Mouse (Mus musculus) leukemia stem cell, adult 10-12 weeks (primary cell): ENCODE results near the gene Ap4m1. TPM values are rescaled to one million over a fixed set of nuclear protein-coding genes. Genes with fewer than 3 reads are reported as not detected.

Experiments used
- polyA plus RNA-seq: library from polyadenylated mRNA; stranded (reverse); fragments of >175 nt; gene quantifications from 2 replicates; pipeline ENCODE4 v1.2.3, GENCODE M21; 2012; ENCODE audit warnings: low replicate concordance

Gene Ap4m1
- 6.8 and 39.7 TPM in 2 replicates for polyA plus RNA-seq

DNA sequence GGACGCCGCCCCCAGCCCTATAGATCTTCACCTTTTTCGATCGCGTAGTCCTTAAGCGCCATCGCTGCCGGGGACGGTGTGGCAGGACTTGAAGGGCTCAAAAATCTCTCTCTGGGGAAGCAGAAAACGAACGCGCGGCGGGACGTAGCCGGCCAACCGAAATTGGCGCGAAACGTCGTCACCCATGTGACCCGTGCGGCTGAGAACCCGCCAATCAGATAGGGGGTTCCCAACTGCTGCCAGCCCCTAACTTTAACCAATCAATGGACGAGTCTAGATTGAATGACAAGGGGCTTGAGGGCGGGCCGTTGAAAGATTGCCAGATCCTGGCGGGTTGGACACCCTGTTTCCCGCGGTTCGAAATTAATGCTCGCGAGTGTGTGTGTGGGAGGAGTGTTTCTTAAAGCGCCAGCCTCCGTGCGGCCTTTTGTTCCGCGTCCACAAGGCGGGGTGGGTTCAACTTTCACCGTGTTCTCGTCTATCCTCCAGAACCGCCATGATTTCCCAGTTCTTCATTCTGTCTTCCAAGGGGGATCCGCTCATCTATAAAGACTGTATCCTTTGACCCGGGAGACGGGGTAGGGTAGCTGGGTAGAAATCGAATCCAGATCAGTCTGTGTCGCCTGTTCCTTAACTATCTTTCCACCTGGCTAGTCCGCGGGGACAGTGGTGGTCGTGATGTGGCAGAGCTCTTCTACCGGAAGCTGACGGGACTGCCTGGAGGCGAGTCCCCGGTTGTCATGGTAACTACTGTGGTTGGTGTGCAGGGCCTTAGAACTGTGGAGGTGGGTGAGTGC, at the start of gene Ap4m1, which contains the start of gene Mcm7:
Gene Ap4m1, plus strand, starts transcription at position 308 of the 797 bp plus-strand sequence.
Gene Mcm7, minus strand, starts transcription at position 728 of the 797 bp plus-strand sequence.

DNA sequence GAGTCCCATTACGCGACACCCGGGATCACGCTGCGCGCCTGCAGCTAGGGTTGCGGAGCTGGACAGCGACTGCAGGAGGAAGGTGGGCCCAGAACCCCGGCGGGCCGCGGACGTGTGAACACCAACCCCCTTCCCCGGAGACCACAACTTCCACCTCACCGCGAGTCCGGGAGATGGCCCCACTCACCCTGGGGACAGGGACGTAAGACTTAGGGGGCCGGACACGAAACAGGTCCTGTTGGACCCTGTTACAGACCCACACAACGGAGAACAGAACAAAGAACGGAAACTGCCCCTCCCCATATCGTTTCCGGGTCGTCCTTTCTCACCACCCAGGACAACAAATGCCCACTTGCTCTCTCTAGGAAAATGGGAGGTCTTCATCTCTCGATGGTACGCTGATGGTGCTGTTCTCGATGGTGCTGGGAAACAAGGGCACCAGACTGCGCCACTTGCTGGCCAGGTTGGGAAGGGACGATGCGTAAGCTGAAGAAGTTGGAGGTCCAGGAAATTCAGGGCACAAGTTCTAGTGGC, 16.3 kb upstream of the Ap4m1 start, which contains the start of gene Zfp113:
Gene Zfp113, minus strand, starts transcription at position 302 of the 534 bp plus-strand sequence.

DNA sequence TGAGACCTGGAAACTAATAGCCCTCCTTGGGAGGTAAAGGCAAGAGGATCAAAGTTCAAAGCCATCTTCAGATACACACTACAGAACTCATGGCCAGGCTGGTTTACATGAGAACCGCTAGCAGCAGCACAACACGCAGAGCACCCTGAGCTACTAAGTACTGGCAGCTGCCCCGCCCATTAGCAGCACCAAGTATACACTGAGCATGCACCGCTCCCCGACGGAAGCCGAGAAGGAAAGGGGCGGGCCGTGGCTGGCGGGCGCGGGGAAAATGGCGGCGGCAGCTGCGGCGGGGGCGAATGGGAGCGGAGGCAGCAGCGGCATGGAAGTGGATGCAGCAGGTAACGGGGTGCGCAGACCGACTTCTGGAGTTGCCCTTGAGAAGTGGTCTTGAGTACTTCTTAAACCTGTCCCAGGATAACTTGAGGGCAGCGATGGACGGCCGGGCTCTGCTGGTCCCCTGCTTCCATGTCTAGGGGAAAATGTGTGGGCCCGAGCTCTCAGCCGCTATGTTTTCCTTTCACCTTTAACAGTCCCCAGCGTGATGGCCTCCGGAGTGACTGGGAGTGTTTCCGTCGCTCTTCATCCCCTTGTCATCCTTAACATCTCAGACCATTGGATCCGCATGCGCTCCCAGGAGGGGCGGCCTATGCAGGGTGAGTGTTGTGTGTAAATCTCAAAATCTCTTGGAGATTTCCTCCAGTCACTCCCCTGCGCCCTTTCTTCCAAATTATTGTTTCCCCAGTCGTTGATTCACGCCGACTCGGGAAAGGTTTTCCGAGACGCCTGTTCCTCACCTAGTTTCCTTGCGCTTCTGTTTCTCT, 10.7 kb upstream of the Ap4m1 start, which contains the start of gene Cops6:
Gene Cops6, plus strand, starts transcription at position 230 of the 824 bp plus-strand sequence.

DNA sequence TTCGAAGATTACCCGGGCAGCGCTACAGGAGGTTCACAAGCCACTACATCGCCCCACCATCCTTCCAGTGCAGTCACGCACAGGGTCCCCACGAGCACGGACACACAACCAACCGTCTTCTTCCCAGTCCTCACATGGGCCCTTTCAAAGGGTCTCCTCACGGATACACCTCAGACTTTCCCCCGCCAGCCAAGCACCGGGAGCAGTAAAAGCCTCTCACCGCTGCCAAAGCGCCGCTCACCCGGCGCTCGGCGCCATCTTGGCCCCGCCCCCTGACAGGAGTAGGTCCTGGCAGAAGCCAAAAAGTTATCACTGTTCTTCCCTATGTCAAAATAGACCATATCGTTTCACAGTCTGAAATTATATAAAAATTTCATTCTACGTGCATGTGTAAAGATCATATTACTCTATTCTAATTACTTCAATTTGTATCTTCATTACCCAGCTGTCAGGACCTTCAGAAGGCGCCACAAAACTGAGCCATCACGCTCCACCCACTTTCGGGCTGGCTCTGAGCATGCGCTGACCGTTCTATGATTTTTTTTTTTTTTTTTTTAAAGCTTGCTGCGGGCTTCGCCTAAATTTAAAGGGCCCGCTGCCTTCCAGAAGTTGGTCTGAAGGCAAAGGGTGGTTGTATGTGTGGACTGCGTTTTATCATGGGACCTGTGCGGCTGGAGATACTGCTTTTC, 15.3 kb downstream of the Ap4m1 start, which contains the start of the genes Taf6 and Cnpy4:
Gene Taf6, minus strand, starts transcription at position 502 of the 689 bp plus-strand sequence.
Gene Cnpy4, plus strand, starts transcription at position 536 of the 689 bp plus-strand sequence.

DNA sequence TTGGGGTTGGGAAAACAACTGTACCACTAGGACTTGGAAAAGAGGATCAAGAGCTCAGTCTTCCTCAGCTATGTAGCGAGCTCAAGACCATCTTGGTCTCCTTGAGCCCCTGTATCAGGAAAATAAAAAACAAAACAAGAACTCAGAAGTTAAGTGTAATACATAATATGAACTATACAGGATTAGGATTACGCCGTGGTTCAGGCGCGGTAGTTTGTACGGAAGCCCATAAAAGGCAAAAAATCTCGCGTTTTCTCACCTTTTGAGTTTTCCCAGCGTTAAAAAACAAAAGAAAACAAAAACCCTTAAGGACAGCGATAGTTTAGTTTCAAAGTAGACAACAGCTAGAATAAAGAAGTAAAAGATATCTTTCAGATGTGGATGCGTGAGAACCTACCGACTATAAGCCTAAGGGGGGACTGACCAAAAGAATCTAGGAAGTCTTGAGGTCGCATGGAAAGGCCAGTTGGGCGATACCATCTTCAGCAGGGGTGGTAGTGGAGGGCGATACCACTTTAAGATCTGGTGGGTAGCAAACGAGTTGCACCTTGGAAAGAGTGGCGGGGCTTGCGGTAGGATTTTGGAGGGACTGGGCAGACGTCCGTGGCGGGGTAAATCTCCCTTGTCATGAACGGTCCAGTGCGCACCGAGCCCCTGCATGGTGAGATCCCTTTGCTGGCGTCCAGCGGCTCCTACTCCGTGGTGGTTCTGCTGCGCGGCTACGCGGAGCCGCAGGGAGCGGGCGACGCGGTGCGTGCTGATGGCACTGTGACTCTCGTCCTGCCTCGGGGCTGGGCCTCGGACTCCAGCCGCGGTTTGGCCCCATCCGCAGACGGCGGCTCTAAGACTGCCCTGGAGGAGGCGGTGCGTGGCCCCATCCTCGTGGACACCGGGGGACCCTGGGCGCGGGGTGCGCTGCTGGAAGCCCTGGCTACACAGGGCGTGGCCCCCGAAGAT, 22.2 kb downstream of the Ap4m1 start, which contains the start of gene Mblac1:
Gene Mblac1, plus strand, starts transcription at position 544 of the 957 bp plus-strand sequence.

DNA sequence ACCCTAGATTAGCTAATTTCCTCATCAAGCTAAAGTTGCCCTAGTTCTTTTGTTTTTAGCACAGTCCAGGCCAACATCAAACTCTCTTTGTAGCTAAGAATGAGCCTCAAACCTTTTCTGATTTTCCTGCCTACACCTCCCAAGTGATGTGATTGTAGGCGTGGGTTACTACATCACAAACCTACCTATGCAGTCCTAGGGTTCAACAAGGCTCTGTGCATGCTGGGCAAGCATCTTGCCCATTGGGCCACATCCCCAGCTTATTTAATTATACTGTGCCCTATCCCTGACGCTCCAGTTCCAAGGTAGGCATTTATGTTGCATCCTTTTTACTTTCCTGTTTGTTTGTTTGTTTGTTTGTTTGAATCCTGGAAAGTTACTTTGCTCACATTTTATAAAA, 53.9 kb downstream of the Ap4m1 start, which contains the start of gene Nxpe5:
Gene Nxpe5, plus strand, starts transcription at position 199 of the 400 bp plus-strand sequence.

Other genes starting within 250 kb of the Ap4m1 start
- gene Gjc3, start 208.9 kb upstream of the Ap4m1 start, polyA plus RNA-seq = not detected in 2 replicates
- gene Azgp1, start 190.5 kb upstream of the Ap4m1 start, polyA plus RNA-seq = not detected in 2 replicates
- not detected in 2 replicates for gene Smok3a, start 150.7 kb upstream of the Ap4m1 start, polyA plus RNA-seq
- 0.16 TPM in 1 of 2 replicates, not detected in the other for gene Smok3b, start 150.6 kb upstream of the Ap4m1 start, polyA plus RNA-seq
- gene Smok3c, start 118.8 kb upstream of the Ap4m1 start, polyA plus RNA-seq = not detected in 2 replicates
- 0.27 and 1.0 TPM in 2 replicates for gene Zkscan1, start 86.9 kb upstream of the Ap4m1 start, polyA plus RNA-seq
- 0.10 and 2.4 TPM in 2 replicates for gene Zscan21, start 55.1 kb upstream of the Ap4m1 start, polyA plus RNA-seq
- 0.14 and 0.35 TPM in 2 replicates for gene Zfp113, start 16.3 kb upstream of the Ap4m1 start, polyA plus RNA-seq
- 53.6 and 54.5 TPM in 2 replicates for gene Cops6, start 10.9 kb upstream of the Ap4m1 start, polyA plus RNA-seq
- 8.8 and 61.5 TPM in 2 replicates for gene Mcm7, start 420 bp downstream of the Ap4m1 start, polyA plus RNA-seq
- gene Taf6, start 15.4 kb downstream of the Ap4m1 start, polyA plus RNA-seq = 17.3 and 54.2 TPM in 2 replicates
- gene Cnpy4, start 15.5 kb downstream of the Ap4m1 start, polyA plus RNA-seq = 0.21 and 0.73 TPM in 2 replicates
- gene Mblac1, start 22.3 kb downstream of the Ap4m1 start, polyA plus RNA-seq = 4.0 and 4.9 TPM in 2 replicates
- gene Nxpe5, start 53.9 kb downstream of the Ap4m1 start, polyA plus RNA-seq = 1.9 and 2.3 TPM in 2 replicates
- 29.2 and 39.5 TPM in 2 replicates for gene Lamtor4, start 83.5 kb downstream of the Ap4m1 start, polyA plus RNA-seq
- gene BC037034, start 92.0 kb downstream of the Ap4m1 start, polyA plus RNA-seq = 293 and 299 TPM in 2 replicates
- gene Gal3st4, start 100.8 kb downstream of the Ap4m1 start, polyA plus RNA-seq = not detected in 2 replicates
- gene Gm43720, start 108.0 kb downstream of the Ap4m1 start, polyA plus RNA-seq = not detected in 2 replicates
- 0.63 and 1.2 TPM in 2 replicates for gene Gpc2, start 108.0 kb downstream of the Ap4m1 start, polyA plus RNA-seq
- gene Stag3, start 108.2 kb downstream of the Ap4m1 start, polyA plus RNA-seq = 0.50 and 5.3 TPM in 2 replicates
- gene Pvrig, start 170.0 kb downstream of the Ap4m1 start, polyA plus RNA-seq = 0.22 and 0.50 TPM in 2 replicates